Mouse (Mus musculus): ENCODE measurements around the gene Gm28308. TPM values are rescaled to one million over a fixed set of nuclear protein-coding genes. Genes with fewer than 3 reads are reported as not detected.
A peak's percentile ranks its signal among the peaks of the same experiment; 100 is the strongest.

The Gm28308 gene
- total and polyA plus RNA-seq, 3 experiments: not detected

GRCm38 (mm10) chr6:52216691-52217458 lies 3.7 kb upstream of the Gm28308 start:
- intact Hi-C loops (cut with DNase I): loop anchor here (5.0 kb wide), 1 partner anchor 35 kb away; no protein-coding TSS in a partner anchor
- DNase-seq: peak; percentile 19 to 47
- Histone ChIP-seq H3K27ac (no peak overlapping the region), H3K36me3 (ENCODE audit: control insufficient read depth, insufficient read depth, low read length) (no peaks in the 10 kb centered on the region), H3K9ac (ENCODE audit: low read depth, low read length) (no peak overlapping the region), H3K4me3 (peak overlapping the region; percentile 28), H3K4me1 (ENCODE audit: control insufficient read depth, insufficient read depth, low read length) (peaks cover 1% of the 10 kb centered on the region), H3K27me3 (ENCODE audit: control insufficient read depth, insufficient read depth, low read length) (peaks cover 54% of the 10 kb centered on the region), H3K79me2 (replicated peaks; ENCODE audit: control insufficient read depth, insufficient read depth, low read length) (no peaks in the 10 kb centered on the region)
- TF ChIP-seq POLR2A (IDR thresholded peaks at IDR 0.05; ENCODE audit: insufficient read depth, low read depth, low read length) (no peak), CTCF (IDR thresholded peaks at IDR 0.05) (no peak), EP300 (IDR thresholded peaks at IDR 0.05; ENCODE audit: insufficient read depth, low read depth, low read length) (no peak)
- 3% methylated on average over 60 of the region's 60 CpGs for WGBS

- peak; percentile 3 to 27 for DNase-seq
- Histone ChIP-seq H3K9ac (ENCODE audit: low read depth, low read length) (no peak overlapping the region), H3K4me3 (no peak overlapping the region), H3K27ac (no peak overlapping the region), H3K4me1 (ENCODE audit: control insufficient read depth, insufficient read depth, low read length) (no peaks in the 10 kb centered on the region; the same call in 1 of the 2 replicates), H3K36me3 (ENCODE audit: control insufficient read depth, insufficient read depth, low read length) (no peaks in the 10 kb centered on the region), H3K27me3 (ENCODE audit: control insufficient read depth, insufficient read depth, low read length) (peaks cover 50% of the 10 kb centered on the region), H3K79me2 (replicated peaks; ENCODE audit: control insufficient read depth, insufficient read depth, low read length) (no peaks in the 10 kb centered on the region)
- no peak for TF ChIP-seq POLR2A (IDR thresholded peaks at IDR 0.05; ENCODE audit: insufficient read depth, low read depth, low read length)
- no peak for TF ChIP-seq CTCF (IDR thresholded peaks at IDR 0.05)
- TF ChIP-seq EP300 (IDR thresholded peaks at IDR 0.05; ENCODE audit: insufficient read depth, low read depth, low read length): no peak
- WGBS: 4% methylated on average over 30 of the region's 30 CpGs
- intact Hi-C loops (cut with DNase I): loop anchor here (5.0 kb wide), 1 partner anchor 36 kb away; no protein-coding TSS in a partner anchor
Measured at GRCm38 (mm10) chr6:52215771-52216535, 2.8 kb upstream of the Gm28308 start.

DNA sequence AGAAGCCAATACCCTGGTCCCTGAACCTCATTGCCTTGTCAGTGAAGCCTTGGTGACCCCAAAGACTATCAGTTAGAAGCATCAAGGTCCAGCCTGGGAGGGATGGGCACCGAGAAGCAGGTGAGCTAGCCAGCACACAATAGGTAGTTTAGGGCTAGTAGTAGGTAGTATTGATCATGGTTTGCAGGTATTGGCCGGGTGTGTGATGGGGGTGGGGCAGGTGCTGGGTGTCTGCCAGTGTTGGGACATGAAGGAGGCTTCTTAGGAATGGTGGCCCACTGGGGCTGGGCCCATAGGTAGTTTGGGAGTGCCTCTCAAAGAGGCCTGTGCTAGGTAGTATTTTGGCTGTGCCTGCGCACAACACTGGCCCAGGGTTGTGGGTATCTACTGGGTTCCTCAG lies 1.9 kb upstream of the Gm28308 start:
- H3K27ac ChIP-seq: no peak overlapping the region
- intact Hi-C loops (cut with DNase I): loop anchor here (5.0 kb wide), 1 partner anchor 37 kb away; no protein-coding TSS in a partner anchor
- TF ChIP-seq EP300 (IDR thresholded peaks at IDR 0.05; ENCODE audit: insufficient read depth, low read depth, low read length) (no peak), POLR2A (IDR thresholded peaks at IDR 0.05; ENCODE audit: insufficient read depth, low read depth, low read length) (no peak), CTCF (IDR thresholded peaks at IDR 0.05) (no peak)
- peak in 1 of 2 experiments; percentile 2 for DNase-seq
- H3K27me3 ChIP-seq (ENCODE audit: control insufficient read depth, insufficient read depth, low read length): peaks cover 49% of the 10 kb centered on the region
- no peaks in the 10 kb centered on the region for H3K79me2 ChIP-seq (replicated peaks; ENCODE audit: control insufficient read depth, insufficient read depth, low read length)
- no peak overlapping the region for H3K4me3 ChIP-seq
- WGBS: 32% methylated on average over 3 of the region's 3 CpGs
- no peaks in the 10 kb centered on the region; the same call in 1 of the 2 replicates for H3K4me1 ChIP-seq (ENCODE audit: control insufficient read depth, insufficient read depth, low read length)
- H3K36me3 ChIP-seq (ENCODE audit: control insufficient read depth, insufficient read depth, low read length): no peaks in the 10 kb centered on the region
- no peak overlapping the region for H3K9ac ChIP-seq (ENCODE audit: low read depth, low read length)

- TF ChIP-seq CTCF (IDR thresholded peaks at IDR 0.05) (no peak), POLR2A (IDR thresholded peaks at IDR 0.05; ENCODE audit: insufficient read depth, low read depth, low read length) (no peak), EP300 (IDR thresholded peaks at IDR 0.05; ENCODE audit: insufficient read depth, low read depth, low read length) (no peak)
- Histone ChIP-seq H3K27me3 (ENCODE audit: control insufficient read depth, insufficient read depth, low read length) (peaks cover 50% of the 10 kb centered on the region), H3K4me1 (ENCODE audit: control insufficient read depth, insufficient read depth, low read length) (no peaks in the 10 kb centered on the region; the same call in 1 of the 2 replicates), H3K9ac (ENCODE audit: low read depth, low read length) (no peak overlapping the region), H3K4me3 (no peak overlapping the region), H3K36me3 (ENCODE audit: control insufficient read depth, insufficient read depth, low read length) (no peaks in the 10 kb centered on the region), H3K27ac (no peak overlapping the region), H3K79me2 (replicated peaks; ENCODE audit: control insufficient read depth, insufficient read depth, low read length) (no peaks in the 10 kb centered on the region)
- WGBS: 20% methylated on average over 5 of the region's 5 CpGs
- peak; percentile 2 to 20 for DNase-seq
- intact Hi-C loops (cut with DNase I): loop anchor here (5.0 kb wide), 1 partner anchor 1032 kb away; no protein-coding TSS in a partner anchor
Measured at GRCm38 (mm10) chr6:52214271-52214670, 1.1 kb upstream of the Gm28308 start.

DNA sequence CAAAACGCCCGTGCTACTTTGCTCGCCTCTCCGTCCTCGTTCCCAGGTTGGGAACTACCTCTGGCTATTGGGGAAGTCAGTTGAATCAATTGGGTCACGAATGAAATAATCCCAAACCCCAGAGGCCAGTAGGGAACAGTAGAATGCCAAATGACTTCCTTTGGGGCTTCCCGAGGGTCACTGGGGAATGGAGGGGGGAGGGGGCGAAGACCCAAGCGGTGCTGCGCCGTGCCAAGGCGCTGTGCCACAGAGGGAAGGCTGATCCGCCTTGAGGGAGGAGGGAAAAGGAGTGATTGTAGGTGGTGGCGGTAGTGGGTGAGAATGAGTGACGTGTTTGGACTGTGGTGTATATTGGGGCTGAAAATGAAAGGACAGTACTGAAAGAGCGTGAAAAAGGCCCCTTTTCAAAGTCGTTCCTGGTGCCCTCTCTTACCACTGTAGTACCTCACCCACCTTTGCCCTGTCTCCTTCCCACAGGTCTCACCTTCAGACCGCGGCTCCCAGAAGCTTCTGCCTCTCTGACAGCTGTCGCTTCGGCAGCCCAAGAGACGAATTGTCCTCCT lies 502 bp downstream of the Gm28308 start:
- TF ChIP-seq EP300 (IDR thresholded peaks at IDR 0.05; ENCODE audit: insufficient read depth, low read depth, low read length): no peak
- peak; percentile 11 to 63 for DNase-seq
- Histone ChIP-seq H3K36me3 (ENCODE audit: control insufficient read depth, insufficient read depth, low read length) (no peaks in the 10 kb centered on the region), H3K4me3 (peak overlapping the region; percentile 43), H3K9ac (ENCODE audit: low read depth, low read length) (peak overlapping the region; percentile 41; the same call in 1 of the 2 replicates), H3K4me1 (ENCODE audit: control insufficient read depth, insufficient read depth, low read length) (no peaks in the 10 kb centered on the region; the same call in 1 of the 2 replicates), H3K27me3 (ENCODE audit: control insufficient read depth, insufficient read depth, low read length) (peaks cover 53% of the 10 kb centered on the region), H3K79me2 (replicated peaks; ENCODE audit: control insufficient read depth, insufficient read depth, low read length) (no peaks in the 10 kb centered on the region), H3K27ac (no peak overlapping the region)
- intact Hi-C loops (cut with DNase I): loop anchor here (5.0 kb wide), 1 partner anchor 1030 kb away; no protein-coding TSS in a partner anchor
- 3% methylated on average over 22 of the region's 22 CpGs for WGBS

Measured in heart, adult 2 months (tissue).